Mouse (Mus musculus) large intestine, adult 2 months (tissue): ENCODE data around the gene Prex1. TPM values are rescaled to one million over a fixed set of nuclear protein-coding genes. Genes with fewer than 3 reads are reported as not detected.

Source experiments
- DNase-seq: peaks from one replicate; pipeline ENCODE4 v3.0.0-alpha.2; 2012; ENCODE audit warnings: low read depth, low spot score
- WGBS: fragments of 180-500 bp; shearing (Covaris S2); methylation state at CpG from one replicate; pipeline ENCODE4 v1.1.7; 2018; 5-methylcytosine and 5-hydroxymethylcytosine counted together
- polyA plus RNA-seq: library from polyadenylated mRNA; depleted of rRNA; stranded (reverse); fragments of >200 nt; gene quantifications from 2 replicates; pipeline ENCODE4 v1.2.3, GENCODE M21; 2012

Gene Prex1
- polyA plus RNA-seq, 1 experiment: 12.6 TPM

DNA sequence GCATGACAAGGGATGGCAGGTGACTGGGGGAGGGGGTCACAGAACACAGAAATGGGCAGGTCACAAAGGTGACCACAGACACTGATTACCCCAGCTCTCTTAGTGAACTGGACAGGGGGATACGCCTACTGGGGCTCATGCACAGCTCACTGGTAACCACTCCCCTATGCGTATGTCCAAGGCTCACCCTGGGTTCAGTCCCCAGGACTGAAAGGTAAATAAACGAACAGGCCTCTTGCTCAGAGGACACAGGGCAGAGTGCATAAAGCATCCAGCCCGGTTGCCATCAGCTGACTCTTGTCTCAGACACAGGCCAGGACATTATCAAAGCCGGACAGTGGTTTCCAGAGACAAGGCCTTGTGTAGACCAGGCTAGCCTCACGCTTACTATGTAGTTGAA is 91.6 kb downstream of the Prex1 start:
- DNase-seq: no peak
- 74% methylated on average over 6 of the region's 6 CpGs for WGBS

DNA sequence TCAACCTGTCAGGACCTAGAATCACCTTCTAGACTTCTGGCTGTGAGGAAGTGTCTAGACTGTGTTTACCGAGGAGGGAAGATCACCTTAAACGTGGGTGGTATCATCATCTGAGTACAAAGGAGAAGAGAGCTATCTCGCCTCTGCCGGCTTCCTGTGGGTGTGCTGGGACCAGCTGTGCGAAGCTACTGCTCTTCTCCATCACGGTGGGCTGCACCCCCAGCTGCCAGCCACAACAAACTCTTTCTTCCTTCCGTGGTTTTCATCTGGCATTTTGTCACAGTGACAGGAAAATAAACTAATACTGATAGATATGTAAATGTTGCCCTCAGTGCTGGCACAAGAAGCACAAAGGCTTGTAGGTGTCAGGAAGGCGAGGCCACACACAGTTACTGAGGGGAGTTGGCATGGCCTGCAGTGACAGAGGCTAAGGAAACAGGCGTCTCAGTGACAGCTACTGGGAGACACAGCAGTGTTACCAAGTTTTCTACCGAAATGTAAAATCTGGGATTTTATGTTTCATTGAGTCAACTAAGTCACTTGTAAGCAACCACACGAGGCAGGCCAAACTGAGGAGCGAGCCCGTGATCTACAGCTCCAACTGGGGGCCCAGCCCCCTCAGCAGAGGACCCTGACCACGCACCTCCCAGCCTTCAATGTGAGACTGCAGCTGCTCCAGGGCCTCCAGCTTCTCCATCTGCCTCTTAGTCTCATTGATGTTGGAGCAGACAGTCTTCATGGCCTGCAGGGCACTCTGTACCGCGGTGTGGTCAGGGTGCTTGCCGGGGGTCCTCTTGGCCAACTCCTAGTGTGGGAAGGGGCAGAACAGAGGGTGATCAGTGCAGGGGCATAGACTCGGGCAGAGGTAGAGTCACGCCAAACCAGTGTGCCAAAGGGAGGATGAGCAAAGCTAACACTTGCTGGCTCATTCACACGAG is 92.8 kb downstream of the Prex1 start:
- 64% methylated on average over 20 of the region's 20 CpGs for WGBS
- no peak for DNase-seq

DNA sequence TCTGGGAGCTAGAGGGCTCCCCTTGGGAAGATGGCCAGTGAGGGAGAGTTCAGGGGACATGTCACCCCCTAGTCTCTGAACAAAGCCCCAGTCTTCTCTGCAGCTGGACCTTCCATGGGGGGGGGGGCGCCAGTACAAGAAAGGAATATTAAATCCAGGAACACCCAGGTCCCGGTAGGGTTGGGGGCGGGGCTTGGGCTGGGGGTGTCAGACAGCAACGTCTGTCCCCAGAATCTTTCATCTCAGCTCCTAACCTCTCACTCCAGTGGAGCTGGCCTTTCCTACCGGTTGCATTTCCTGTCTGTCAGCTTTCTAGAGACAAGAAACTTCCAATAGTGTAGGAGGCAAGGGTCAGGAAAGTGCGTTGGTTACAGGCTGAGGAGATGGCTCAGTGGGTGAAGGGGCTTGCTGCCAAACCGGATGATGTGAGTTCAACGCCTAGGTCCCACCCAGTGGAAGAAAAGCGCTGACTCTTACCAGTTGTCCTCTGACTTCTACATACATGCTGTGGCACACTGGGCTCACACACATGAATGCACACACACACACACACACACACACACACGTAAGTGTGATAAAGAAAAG is 93.6 kb downstream of the Prex1 start:
- 56% methylated on average over 10 of the region's 10 CpGs for WGBS
- DNase-seq: no peak

DNA sequence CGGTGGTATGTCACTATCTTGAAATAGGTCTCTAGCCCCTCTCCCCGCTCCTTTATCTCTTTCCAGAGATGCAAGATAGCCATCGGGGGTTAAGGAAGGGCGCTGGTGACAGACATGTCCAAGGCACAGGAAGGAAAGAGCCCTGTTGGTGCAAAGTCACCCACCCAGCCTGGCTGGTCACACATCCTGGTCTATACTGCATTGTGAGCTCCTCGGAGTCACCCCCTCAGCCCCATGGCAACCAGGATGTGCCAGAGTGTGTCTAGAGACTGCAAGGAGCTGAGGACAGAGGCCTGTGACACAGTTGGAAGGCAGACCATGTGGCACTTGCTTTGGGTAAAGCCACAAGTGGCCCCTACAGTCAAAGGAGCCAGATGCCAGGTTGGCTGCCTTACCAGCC is 94.4 kb downstream of the Prex1 start:
- WGBS: 88% methylated on average over 5 of the region's 5 CpGs
- DNase-seq: no peak

DNA sequence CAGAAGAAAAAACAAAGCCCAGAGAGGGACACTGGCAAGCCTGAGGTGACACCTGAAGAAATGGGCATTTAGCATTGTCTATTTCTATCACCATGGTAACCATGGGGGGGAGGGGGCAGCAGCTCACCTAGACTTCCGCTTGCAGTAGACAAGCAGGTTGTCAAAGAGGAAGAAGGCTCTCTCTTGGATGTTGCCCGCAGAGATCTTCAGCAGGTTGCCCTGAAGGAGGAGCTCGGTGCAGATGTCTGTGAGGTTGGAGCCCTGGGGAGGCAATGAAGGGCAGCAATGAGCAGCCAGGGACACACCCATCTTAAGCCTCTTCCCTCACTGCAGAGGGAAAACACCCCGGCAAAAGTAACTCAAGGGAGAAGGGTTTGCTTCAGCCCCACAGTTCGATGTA is 95.9 kb downstream of the Prex1 start:
- no peak for DNase-seq
- WGBS: 86% methylated on average over 5 of the region's 5 CpGs

DNA sequence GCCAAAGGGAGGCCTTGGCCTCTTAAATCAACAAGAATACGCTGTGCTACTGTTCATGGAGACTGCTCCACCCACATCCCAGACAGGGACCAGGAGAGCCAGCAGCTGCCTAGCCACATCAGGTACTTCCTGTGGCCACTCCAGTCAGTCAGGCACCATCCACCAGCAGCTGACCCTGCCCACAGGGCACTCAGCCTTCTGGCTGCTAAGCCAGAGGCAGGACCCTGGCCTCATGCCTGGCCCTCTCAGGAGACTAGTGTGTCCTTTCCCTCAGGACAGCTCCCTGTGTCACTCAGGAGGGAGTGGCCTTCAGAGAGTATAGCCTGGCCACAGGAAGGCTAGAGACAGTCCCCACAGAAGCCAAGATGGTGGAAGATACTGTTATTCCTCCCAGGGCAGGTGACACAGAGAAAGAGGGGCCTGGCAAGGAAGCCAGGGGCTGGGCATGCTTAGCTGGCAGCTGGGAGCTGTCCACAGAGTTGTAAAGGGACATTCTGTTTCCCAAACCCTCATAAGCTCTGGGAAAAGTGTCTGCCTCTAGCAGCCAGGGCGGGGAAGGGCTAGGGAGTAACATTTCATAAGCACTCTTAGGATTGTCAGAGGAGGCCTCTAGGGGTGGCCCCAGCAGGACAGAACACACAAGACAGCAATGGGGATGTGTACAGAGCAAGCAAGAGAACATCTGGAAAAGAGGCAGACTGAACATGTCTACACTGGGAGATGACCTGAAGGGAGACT is 98.1 kb downstream of the Prex1 start:
- DNase-seq: no peak
- 32% methylated on average over 2 of the region's 2 CpGs for WGBS

DNA sequence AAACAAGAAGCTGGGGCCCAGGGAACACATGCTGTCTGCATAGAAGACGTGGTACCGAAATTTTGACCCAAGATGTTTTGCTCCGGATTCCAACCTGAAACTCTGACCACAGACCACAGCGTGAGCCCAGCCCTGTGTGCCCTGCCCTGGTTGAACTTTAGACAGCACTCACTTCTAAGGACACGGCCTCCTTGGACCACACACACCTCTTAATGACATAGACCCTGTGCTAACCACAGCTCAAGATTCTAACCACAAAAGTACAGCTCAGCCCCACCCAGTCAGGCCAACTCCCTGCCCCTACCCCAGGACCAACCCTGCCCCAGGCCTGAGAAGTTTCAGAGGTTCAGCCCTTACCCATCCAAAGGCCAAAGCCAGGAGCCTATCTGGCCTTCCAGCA is 103.4 kb downstream of the Prex1 start:
- 44% methylated on average over 5 of the region's 5 CpGs for WGBS
- no peak for DNase-seq

DNA sequence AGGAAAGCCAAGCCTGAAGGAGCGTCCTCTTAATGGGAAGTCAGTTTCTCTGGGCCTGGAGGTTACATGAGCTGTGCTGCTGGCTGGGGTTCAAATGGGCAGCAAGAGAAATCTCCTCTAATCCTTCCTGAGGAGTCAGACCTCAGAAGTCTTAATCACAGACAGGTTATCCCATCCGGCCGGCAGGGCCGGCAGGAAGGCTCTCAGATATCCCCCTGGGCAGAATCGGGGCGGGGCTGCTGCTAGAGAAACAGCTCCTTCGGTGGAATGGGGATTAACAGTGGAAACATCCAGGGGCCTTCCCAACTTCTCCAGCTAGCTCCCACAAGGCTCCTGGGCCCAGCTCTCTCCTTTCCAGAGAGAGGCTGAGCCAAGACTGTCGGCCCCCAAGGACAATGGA is 105.1 kb downstream of the Prex1 start:
- no peak for DNase-seq
- 42% methylated on average over 8 of the region's 8 CpGs for WGBS

DNA sequence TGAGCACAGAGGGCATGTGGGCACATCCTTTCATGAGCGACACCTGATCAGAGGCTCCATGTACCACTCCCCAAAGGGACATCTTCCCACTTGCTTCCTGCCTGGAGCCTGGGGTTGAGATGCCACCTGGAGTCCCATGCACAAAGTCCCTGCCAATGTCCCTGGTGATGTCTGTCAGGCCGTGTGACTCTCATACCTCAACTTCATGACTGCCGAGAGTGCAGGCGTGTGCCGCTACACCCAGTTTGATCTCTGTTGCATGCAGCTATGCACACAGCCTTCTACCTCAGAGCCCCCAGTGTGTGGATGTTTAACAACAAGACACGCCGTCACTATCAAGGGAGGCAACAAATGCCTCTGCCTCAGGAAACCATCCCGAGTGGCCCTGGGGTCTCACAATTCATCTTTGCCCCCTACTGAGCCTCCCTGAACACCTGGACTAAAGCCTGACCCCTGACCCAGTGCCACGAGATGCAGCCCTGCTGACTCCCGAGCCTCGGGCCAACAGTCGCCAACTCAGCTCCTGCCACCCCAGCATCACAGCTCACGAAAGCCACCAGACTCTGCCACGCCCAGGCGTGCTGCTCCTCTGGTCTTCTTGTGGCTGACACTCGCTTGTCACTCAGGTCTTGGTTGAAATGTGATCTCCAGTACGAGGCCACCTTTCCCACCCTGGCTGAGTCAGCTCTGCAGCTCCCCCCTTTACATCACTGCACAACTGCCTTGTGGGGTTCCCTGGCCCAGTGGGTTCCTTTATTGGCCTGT is 107.0 kb downstream of the Prex1 start:
- WGBS: 65% methylated on average over 17 of the region's 17 CpGs
- DNase-seq: no peak

DNA sequence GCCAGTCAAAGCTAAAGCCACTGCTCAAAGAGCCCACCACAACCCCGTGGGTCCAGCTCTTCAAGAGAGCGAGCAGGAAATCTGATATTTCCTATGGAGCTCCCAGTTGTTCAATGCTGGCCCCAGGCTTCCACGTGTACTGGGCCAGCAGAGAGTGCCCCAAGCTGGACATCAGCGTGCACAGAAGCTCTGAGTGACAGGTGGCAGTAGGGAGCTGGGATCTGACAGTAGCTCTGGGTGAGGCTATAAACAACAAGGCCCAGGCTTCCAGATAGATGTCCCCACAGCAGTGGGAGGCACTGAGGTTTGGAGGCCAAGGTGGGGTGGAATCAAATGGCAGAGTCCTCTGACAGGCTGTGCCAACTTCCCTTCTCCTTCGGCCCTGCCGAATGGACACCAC is 107.6 kb downstream of the Prex1 start:
- DNase-seq: no peak
- WGBS: 65% methylated on average over 6 of the region's 6 CpGs

DNA sequence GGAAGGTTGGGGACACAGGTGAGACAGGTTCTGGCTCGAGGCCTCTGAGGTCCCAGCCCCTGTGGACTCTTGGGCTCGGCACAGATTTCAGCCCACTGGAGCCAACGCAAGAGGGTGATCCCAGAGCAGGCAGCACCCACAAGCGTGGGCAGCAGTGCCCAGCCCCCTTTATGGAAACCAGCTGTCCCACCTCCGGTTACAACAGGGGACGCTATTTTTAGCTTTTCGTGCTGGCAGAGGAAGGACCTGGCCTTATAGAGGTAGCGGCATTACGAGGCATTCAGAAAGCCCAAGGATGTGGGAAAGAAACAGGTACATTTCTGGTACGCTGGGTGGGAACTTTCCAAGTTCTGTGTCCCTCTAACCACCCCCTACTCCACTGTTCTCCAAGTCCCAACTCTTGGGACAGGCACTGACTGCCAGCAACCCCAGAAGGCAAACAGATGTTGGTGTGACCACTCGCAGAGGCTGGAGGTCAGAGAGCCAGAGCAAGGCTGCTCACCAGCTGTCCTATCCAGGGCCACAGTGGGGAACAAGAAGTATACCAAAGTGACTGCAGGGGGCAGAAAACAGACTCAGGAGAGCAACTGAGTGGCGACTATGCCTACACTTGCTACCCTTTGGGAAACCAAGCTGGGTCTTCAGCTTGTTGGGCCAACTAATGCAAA is 108.3 kb downstream of the Prex1 start:
- WGBS: 68% methylated on average over 12 of the region's 12 CpGs
- DNase-seq: no peak

DNA sequence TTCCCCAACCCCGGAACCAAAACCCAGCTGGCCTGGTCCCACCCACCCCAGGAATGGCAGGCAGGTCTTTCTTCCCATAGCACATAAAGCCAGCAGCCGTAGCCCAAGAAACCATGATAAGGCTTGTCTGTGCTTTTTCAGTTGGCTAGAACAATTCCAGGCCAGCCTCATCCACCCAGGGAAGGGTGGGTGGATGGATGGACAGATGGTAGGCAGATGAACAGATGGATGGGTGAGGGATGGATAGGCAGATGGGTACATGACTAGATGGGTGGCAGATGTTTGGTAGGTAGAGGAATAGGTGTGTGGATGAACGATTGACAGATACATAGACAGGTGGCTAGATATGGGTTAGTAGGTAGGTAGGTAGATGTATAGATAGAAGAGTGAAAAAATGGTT is 110.7 kb downstream of the Prex1 start:
- 89% methylated on average over 3 of the region's 3 CpGs for WGBS
- no peak for DNase-seq

DNA sequence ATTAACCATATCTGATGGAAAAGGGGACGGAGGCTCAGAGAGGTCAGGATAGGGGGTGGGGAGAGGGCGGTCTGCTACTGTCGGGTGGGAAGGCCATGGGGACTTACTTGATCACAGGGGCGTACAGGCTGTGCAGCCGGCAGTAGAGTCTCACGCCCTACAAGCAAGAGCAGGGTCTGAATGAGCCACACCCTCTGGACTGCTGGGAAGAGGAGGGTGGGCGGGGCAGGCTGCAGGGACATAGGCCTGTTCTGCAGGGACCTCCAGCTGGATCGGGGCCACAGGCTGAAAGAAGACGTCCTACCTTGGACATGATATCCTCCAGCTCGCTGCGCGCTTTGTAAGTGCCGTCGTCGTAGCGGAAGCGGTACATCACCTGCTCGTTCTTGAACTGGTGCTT is 112.2 kb downstream of the Prex1 start:
- no peak for DNase-seq
- WGBS: 74% methylated on average over 18 of the region's 18 CpGs

DNA sequence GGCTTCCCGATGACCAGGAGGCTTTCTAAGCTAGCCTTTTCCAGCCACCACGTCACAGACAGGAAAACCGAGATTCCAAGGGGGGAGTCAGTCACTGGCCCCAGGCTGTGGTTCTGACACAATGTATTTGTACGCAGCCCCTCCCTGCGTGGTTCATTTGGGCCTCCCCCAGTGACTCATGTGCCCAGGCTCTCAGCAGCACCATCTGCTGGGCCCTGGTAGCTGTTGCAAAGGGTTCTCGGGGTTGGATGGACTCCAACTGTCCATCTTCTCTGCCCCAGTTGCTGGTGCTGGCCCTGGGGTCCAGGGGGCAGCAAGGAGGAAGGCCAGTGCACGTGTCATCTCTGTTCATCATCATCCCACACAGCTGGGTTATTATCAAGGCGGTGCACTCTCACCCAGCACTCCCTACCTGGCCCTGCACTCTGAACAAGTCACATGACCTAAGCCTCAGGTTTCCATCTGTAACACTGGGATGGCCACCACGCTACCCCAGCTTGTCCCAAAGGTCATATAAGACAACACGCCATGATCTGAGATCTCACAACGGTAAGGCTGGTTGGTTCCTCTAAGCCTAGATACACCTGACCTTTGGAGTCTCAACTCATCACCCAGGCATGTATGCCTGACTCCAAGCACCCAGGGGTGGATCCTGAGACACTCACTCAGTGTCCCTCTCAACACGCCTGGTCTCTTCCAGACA is 115.0 kb downstream of the Prex1 start:
- no peak for DNase-seq
- WGBS: 74% methylated on average over 12 of the region's 12 CpGs

DNA sequence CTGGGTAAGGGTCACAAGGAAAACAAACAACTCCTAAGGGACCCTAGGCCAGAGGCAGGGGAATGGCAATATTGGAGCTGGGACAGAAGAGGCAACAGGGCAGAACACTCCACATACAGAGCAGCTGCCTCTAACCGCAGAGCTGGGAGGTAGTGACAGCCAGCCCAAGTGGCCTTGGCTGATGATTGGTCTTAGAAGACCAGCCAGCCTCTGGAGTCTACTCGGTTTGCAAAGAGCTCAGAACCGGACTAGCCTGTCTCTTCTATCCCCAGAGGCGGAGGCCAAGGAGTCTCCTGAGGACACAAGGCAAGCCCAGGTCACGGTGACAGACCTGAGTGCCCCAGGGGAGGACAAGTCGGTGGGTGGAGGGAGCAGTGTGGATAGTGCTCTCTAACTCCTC is 115.9 kb downstream of the Prex1 start:
- WGBS: 58% methylated on average over 6 of the region's 6 CpGs
- no peak for DNase-seq

DNA sequence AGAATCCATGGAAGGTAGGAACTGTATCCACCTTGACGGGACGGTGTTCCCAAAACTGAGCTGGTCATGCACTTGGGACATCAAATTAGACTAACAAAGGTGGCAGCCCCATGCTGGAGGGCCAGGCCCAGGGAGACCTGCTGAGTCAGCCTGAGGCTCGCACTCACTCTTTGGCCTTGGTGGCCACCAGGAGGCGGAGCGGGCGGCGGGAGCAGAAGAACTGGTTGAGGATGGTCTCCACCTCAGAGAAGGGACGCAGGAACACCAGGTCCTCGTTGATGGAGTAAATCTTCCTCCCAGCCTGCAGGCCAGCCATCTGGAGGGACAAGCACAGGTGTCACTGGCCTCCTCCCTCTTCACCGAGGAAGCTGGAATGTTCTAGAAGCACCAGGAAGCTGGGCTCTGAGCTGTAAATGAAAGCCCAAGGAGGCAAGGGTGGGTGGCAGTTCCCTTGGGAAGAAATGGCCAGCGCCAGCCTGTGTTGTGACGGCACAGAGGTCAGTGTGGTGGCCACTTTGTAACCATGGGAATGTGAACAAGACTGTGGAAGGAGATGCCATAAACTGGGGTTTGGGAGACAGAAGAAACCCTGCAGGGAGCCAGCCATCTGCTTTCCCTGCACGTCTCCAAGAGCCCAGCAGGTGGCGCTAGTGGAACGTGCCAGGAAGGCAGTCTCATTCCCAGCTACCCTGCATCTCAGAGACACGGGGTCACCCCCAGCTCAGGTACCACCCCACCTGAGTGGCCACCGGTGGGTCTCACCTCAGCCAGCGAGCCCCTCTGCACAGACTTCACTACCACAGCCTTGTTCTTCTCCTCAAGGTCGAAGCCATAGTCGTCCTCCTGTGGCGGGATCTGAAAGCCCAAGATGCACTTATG is 121.4 kb downstream of the Prex1 start:
- DNase-seq: peak; percentile 51
- 33% methylated on average over 21 of the region's 21 CpGs for WGBS

DNA sequence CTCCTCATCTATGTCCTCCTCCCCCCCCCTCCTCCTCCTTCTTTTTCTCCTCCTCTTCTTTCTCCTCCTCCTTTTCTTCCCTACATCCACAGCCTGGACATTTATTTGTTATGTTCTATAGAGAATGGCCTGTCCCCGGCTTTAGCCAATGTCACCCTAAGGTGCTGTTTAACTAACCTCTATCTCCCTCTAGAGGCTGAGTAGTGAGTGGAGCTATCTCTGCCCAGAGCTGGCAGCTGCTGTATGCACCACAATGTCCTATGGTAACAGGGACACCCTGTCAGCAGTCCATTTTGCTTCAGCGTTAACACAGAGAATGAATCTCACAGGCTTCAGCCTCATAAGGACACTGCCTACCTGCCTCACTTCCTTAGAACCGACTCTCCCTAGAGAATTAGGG is 129.1 kb downstream of the Prex1 start:
- WGBS: 73% methylated on average over 3 of the region's 3 CpGs
- DNase-seq: no peak

DNA sequence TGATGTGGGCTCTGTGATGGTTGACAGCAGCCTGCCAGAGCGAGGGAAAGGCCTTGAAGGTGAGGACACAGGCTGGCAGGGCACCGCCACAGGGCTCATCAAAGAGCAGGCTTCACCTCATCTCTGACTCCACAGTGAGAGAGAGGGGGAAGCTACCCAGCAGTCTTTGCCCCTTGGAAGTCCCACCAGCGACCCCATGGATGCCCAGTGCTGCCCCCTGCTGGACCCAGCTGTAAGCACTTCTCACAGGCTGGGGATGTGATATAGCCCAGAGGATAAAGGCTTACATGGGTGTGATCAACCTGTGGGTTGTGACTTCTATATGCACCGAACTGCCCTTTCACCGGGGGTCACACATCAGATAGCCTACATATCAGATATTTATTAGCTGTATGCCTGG is 130.3 kb downstream of the Prex1 start:
- no peak for DNase-seq
- WGBS: 95% methylated on average over 5 of the region's 5 CpGs
